Mouse (Mus musculus) G1E (cell line): ENCODE measurements around the gene 1700008O03Rik. TPM values are rescaled to one million over a fixed set of nuclear protein-coding genes. Genes with fewer than 3 reads are reported as not detected.

ENCODE experiments used
- ATAC-seq: 2 replicates; pipeline ENCODE4 v1.8.0; 2016; ENCODE audit warnings: mild to moderate bottlenecking; ENCODE audit not compliant: insufficient number of reproducible peaks, poor library complexity, low FRiP score, severe bottlenecking; ENCODE audit errors: extremely low read depth
- DNase-seq: peaks from one replicate; pipeline ENCODE4 v3.0.0; 2012; ENCODE audit warnings: low spot score
- H3K27me3 ChIP-seq: 2 replicates; pipeline ENCODE4 v1.6.1; 2012; ENCODE audit warnings: mild to moderate bottlenecking, low read length, inconsistent platforms; ENCODE audit not compliant: insufficient read depth
- H3K36me3 ChIP-seq: replicated peaks from 2 replicates; pipeline ENCODE3; 2012; ENCODE audit warnings: mild to moderate bottlenecking, inconsistent platforms
- H3K4me1 ChIP-seq: 2 replicates; pipeline ENCODE4 v1.6.1; 2012; ENCODE audit warnings: low read depth, low read length, inconsistent platforms, mixed read lengths; ENCODE audit not compliant: insufficient read depth
- H3K4me3 ChIP-seq: 2 replicates; pipeline ENCODE4 v1.5.1; 2012; ENCODE audit warnings: low read depth, mild to moderate bottlenecking, inconsistent platforms, low read length, moderate library complexity, mixed read lengths
- H3K9me3 ChIP-seq: replicated peaks from 2 replicates; pipeline ENCODE4 v1.6.1; 2012; ENCODE audit warnings: inconsistent platforms
- CTCF ChIP-seq: IDR thresholded peaks from 2 replicates; pipeline ENCODE4 v1.5.1; 2012; ENCODE audit warnings: low read depth, low read length, inconsistent platforms, mixed read lengths
- GATA1 ChIP-seq: IDR thresholded peaks from 2 replicates; pipeline ENCODE4 v1.6.1; 2012; ENCODE audit warnings: borderline replicate concordance, low read length, inconsistent platforms, mixed read lengths
- GATA2 ChIP-seq: IDR thresholded peaks from 2 replicates; pipeline ENCODE4 v1.6.1; 2012; ENCODE audit warnings: low read depth, low read length, inconsistent platforms, borderline replicate concordance
- POLR2AphosphoS5 ChIP-seq: IDR thresholded peaks from 2 replicates; pipeline ENCODE4 v1.6.1; 2012; ENCODE audit warnings: low read depth, low read length, inconsistent platforms; ENCODE audit not compliant: insufficient replicate concordance
- TAL1 ChIP-seq: conservative IDR thresholded peaks from 2 replicates; pipeline ENCODE4 v1.6.1; 2012; ENCODE audit warnings: low read depth, low read length, inconsistent platforms, mixed read lengths
- polyA plus RNA-seq: library from polyadenylated mRNA; stranded (reverse); fragments of >175 nt; gene quantifications from 2 replicates; pipeline ENCODE4 v1.2.3, GENCODE M21; 2012
- total RNA-seq, 2 experiments: library from RNA; stranded (forward) in 1 of 2; stranded (reverse) in 1 of 2; fragments of 200-1000 nt in 1 of 2; fragments of >200 nt in 1 of 2; fragmentation: Nextera tagmentation in 1 of 2; gene quantifications; 2 replicates each; pipeline ENCODE4 v1.2.3; 2014 to 2017

Gene 1700008O03Rik
- total RNA-seq (2014; fragmentation: Nextera tagmentation) (2.5 TPM in 1 of 2 replicates, not detected in the other), total RNA-seq (2017) (0.11 and 0.41 TPM in 2 replicates), polyA plus RNA-seq (0.49 and 0.61 TPM in 2 replicates)

- Histone ChIP-seq H3K36me3 (no peaks in the 10 kb centered on the region), H3K4me1 (peaks cover 8% of the 10 kb centered on the region), H3K27me3 (peaks cover 65% of the 10 kb centered on the region), H3K9me3 (no peaks in the 10 kb centered on the region), H3K4me3 (peak within 1 kb of the TSS; percentile 23; the same call in 1 of the 2 replicates)
- ATAC-seq, result no peak
- no peak for DNase-seq
- TF ChIP-seq GATA1 (no peak), POLR2AphosphoS5 (no peak), GATA2 (no peak), TAL1 (no peak), CTCF (no peak)
These were observed at the start of gene 1700008O03Rik for GRCm38 (mm10) chr7:44385720-44386119. Gene 1700008O03Rik, minus strand, starts transcription at chr7:44385820.

- no peak for TF ChIP-seq CTCF
- no peak for TF ChIP-seq GATA1
- no peak for TF ChIP-seq POLR2AphosphoS5
- TF ChIP-seq TAL1, result no peak
- no peak for TF ChIP-seq GATA2
- peaks cover 25% of the 10 kb centered on the region for H3K27me3 ChIP-seq
- H3K9me3 ChIP-seq, result no peaks in the 10 kb centered on the region
- H3K4me1 ChIP-seq, result peaks cover 6% of the 10 kb centered on the region
- ATAC-seq, result no peak
- no peak overlapping the region for H3K4me3 ChIP-seq
- DNase-seq, result no peak
- no peaks in the 10 kb centered on the region for H3K36me3 ChIP-seq
These were observed 48.5 kb upstream of the 1700008O03Rik start for GRCm38 (mm10) chr7:44434089-44434488.

- Histone ChIP-seq H3K4me3 (no peak overlapping the region), H3K9me3 (no peaks in the 10 kb centered on the region), H3K36me3 (no peaks in the 10 kb centered on the region), H3K27me3 (peaks cover 26% of the 10 kb centered on the region), H3K4me1 (peaks cover 6% of the 10 kb centered on the region)
- DNase-seq, result no peak
- no peak for TF ChIP-seq GATA2
- TF ChIP-seq POLR2AphosphoS5, result no peak
- no peak for TF ChIP-seq TAL1
- no peak for TF ChIP-seq GATA1
- ATAC-seq, result peak; percentile 49; the same call in 1 of the 2 replicates
These were observed 47.8 kb upstream of the 1700008O03Rik start for GRCm38 (mm10) chr7:44433371-44433770.

- Histone ChIP-seq H3K4me3 (no peak overlapping the region), H3K4me1 (peaks cover 6% of the 10 kb centered on the region), H3K9me3 (no peaks in the 10 kb centered on the region), H3K36me3 (no peaks in the 10 kb centered on the region), H3K27me3 (peaks cover 34% of the 10 kb centered on the region)
- DNase-seq (no peak), ATAC-seq (no peak)
- no peak for TF ChIP-seq POLR2AphosphoS5
- TF ChIP-seq CTCF, result no peak
- TF ChIP-seq GATA1, result no peak
- TF ChIP-seq GATA2, result no peak
- TF ChIP-seq TAL1, result no peak
These were observed 46.9 kb upstream of the 1700008O03Rik start for GRCm38 (mm10) chr7:44432550-44432949.

GRCm38 (mm10) chr7:44429534-44430488, 44.2 kb upstream of the 1700008O03Rik start:
- no peak for TF ChIP-seq CTCF
- no peak for TF ChIP-seq GATA2
- no peak for TF ChIP-seq POLR2AphosphoS5
- TF ChIP-seq TAL1, result no peak
- no peak for TF ChIP-seq GATA1
- ATAC-seq, result no peak
- Histone ChIP-seq H3K9me3 (no peaks in the 10 kb centered on the region), H3K27me3 (peaks cover 34% of the 10 kb centered on the region), H3K4me1 (peaks cover 6% of the 10 kb centered on the region), H3K4me3 (no peak overlapping the region), H3K36me3 (no peaks in the 10 kb centered on the region)
- DNase-seq, result no peak

GRCm38 (mm10) chr7:44428968-44429521, 43.4 kb upstream of the 1700008O03Rik start, which contains the start of gene Lrrc4b:
Gene Lrrc4b, plus strand, starts transcription at chr7:44429018.
- ATAC-seq (no peak), DNase-seq (no peak)
- H3K9me3 ChIP-seq, result no peaks in the 10 kb centered on the region
- peaks cover 6% of the 10 kb centered on the region for H3K4me1 ChIP-seq
- no peak within 1 kb of the TSS for H3K4me3 ChIP-seq
- peaks cover 32% of the 10 kb centered on the region for H3K27me3 ChIP-seq
- H3K36me3 ChIP-seq, result no peaks in the 10 kb centered on the region
- TF ChIP-seq GATA1, result no peak
- no peak for TF ChIP-seq CTCF
- no peak for TF ChIP-seq TAL1
- no peak for TF ChIP-seq POLR2AphosphoS5
- no peak for TF ChIP-seq GATA2
